Mouse (Mus musculus) olfactory bulb, adult 2 months (tissue): ENCODE data around the gene Kcne4.

ENCODE experiments used
- CTCF ChIP-seq: fragments of 200-500 bp; IDR thresholded peaks from 2 replicates; pipeline ENCODE4 v1.5.1; 2012; ENCODE audit warnings: low read depth, mild to moderate bottlenecking, low read length, moderate library complexity; ENCODE audit not compliant: insufficient read depth
- POLR2A ChIP-seq: fragments of 200-500 bp; IDR thresholded peaks from 2 replicates; pipeline ENCODE4 v1.6.1; 2012; ENCODE audit warnings: mild to moderate bottlenecking, low read depth, low read length, moderate library complexity; ENCODE audit not compliant: insufficient read depth

DNA sequence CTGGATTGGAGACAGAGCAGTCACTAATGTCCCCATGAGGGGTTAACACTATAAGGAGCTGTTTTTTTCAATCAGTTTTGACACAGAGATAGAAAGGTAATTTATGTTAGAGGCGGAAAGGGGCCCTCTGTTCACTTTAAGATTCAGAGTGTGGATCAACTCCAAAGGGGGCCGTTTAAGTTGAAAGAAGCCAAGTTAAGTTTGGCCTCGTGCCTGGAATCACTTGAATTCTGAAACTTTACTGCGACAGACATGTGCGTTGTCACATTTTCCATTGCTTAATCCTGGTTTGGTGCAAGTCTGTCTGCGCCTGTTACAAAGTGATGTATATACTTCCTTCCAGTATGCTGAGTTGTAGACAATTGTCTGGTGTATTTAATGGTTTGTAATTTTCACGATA, 3.0 kb downstream of the Kcne4 start:
- TF ChIP-seq CTCF: no peak
- TF ChIP-seq POLR2A: no peak
